Mouse (Mus musculus) limb, embryonic 15.5 days (tissue): ENCODE measurements around the gene Gng8. TPM values are rescaled to one million over a fixed set of nuclear protein-coding genes. Genes with fewer than 3 reads are reported as not detected.

Experiments used
- ATAC-seq: fragments of 200-750 bp; cut with Nextera tagmentation; 2 replicates; pipeline ENCODE4 v1.8.0; 2017; ENCODE audit warnings: low read depth, moderate TSS enrichment; ENCODE audit not compliant: insufficient number of reproducible peaks, low FRiP score, low TSS enrichment
- H3K27ac ChIP-seq: fragments of 300-500 bp; sonication (generic); 2 replicates; pipeline ENCODE4 v1.5.1; 2015; ENCODE audit warnings: moderate library complexity, mild to moderate bottlenecking, inconsistent platforms
- H3K27me3 ChIP-seq: fragments of 300-500 bp; sonication (generic); 2 replicates; pipeline ENCODE4 v1.6.1; 2015; ENCODE audit warnings: inconsistent platforms
- H3K36me3 ChIP-seq: fragments of 300-500 bp; sonication (generic); 2 replicates; pipeline ENCODE4 v1.6.1; 2015; ENCODE audit warnings: inconsistent platforms
- H3K4me1 ChIP-seq: fragments of 300-500 bp; sonication (generic); 2 replicates; pipeline ENCODE4 v1.6.1; 2015; ENCODE audit warnings: inconsistent platforms
- H3K4me2 ChIP-seq: fragments of 300-500 bp; sonication (generic); 2 replicates; pipeline ENCODE4 v1.6.1; 2015; ENCODE audit warnings: mild to moderate bottlenecking, inconsistent platforms
- H3K4me3 ChIP-seq: fragments of 300-500 bp; sonication (generic); 2 replicates; pipeline ENCODE4 v1.5.1; 2015; ENCODE audit warnings: mild to moderate bottlenecking, inconsistent platforms
- H3K9ac ChIP-seq: fragments of 300-500 bp; sonication (generic); 2 replicates; pipeline ENCODE4 v1.6.1; 2015; ENCODE audit warnings: inconsistent platforms
- H3K9me3 ChIP-seq: fragments of 300-500 bp; sonication (generic); 2 replicates; pipeline ENCODE4 v1.6.1; 2016; ENCODE audit warnings: inconsistent platforms
- WGBS: fragments of 180-500 bp; shearing (Covaris S2); methylation state at CpG from one replicate; pipeline ENCODE4 v1.1.7; 2015; 5-methylcytosine and 5-hydroxymethylcytosine counted together
- polyA plus RNA-seq: library from polyadenylated mRNA; unstranded; fragments of >200 nt; fragmentation: Nextera tagmentation; extraction: Ambion mirVana; gene quantifications from 2 replicates; pipeline ENCODE4 v1.2.1, GENCODE M21; 2015

Gng8 gene
- polyA plus RNA-seq, 1 experiment from 2014 or later: 15.0 TPM

- peaks cover 57% of the 10 kb centered on the region for H3K4me1 ChIP-seq
- ATAC-seq: no peak
- H3K27ac ChIP-seq: no peak overlapping the region
- H3K4me2 ChIP-seq: no peak overlapping the region
- no peaks in the 10 kb centered on the region for H3K9me3 ChIP-seq
- 15% methylated on average over 6 of the region's 6 CpGs for WGBS
- no peak overlapping the region for H3K9ac ChIP-seq
- H3K36me3 ChIP-seq: 0 out of 2 replicates have a peak, but pooled peaks cover 3% of the 10 kb centered on the region
- H3K27me3 ChIP-seq: 0 out of 2 replicates have a peak, but pooled peaks cover 6% of the 10 kb centered on the region
- H3K4me3 ChIP-seq: no peak overlapping the region
Observed at GRCm38 (mm10) chr7:16893612-16894011, 2.0 kb downstream of the Gng8 start.

GRCm38 (mm10) chr7:16894279-16894678 lies 2.7 kb downstream of the Gng8 start:
- Histone ChIP-seq H3K9ac (no peak overlapping the region), H3K4me1 (peaks cover 57% of the 10 kb centered on the region), H3K27me3 (0 out of 2 replicates have a peak, but pooled peaks cover 6% of the 10 kb centered on the region), H3K9me3 (no peaks in the 10 kb centered on the region), H3K36me3 (no peaks in the 10 kb centered on the region), H3K4me3 (no peak overlapping the region; the same call in 1 of the 2 replicates), H3K4me2 (peak overlapping the region; percentile 43), H3K27ac (no peak overlapping the region)
- 2% methylated on average over 4 of the region's 4 CpGs for WGBS
- no peak for ATAC-seq

- 1% methylated on average over 24 of the region's 24 CpGs for WGBS
- 0 out of 2 replicates have a peak, but pooled peaks cover 6% of the 10 kb centered on the region for H3K27me3 ChIP-seq
- H3K36me3 ChIP-seq: no peaks in the 10 kb centered on the region
- H3K27ac ChIP-seq: no peak overlapping the region
- peak overlapping the region; percentile 24 for H3K4me3 ChIP-seq
- peak overlapping the region; percentile 43 for H3K4me2 ChIP-seq
- H3K9ac ChIP-seq: no peak overlapping the region
- H3K4me1 ChIP-seq: peaks cover 53% of the 10 kb centered on the region
- no peaks in the 10 kb centered on the region for H3K9me3 ChIP-seq
- no peak for ATAC-seq
Observed at GRCm38 (mm10) chr7:16895000-16895399, 3.4 kb downstream of the Gng8 start.

- Histone ChIP-seq H3K9me3 (no peaks in the 10 kb centered on the region), H3K36me3 (no peaks in the 10 kb centered on the region), H3K4me1 (peaks cover 53% of the 10 kb centered on the region), H3K27ac (no peak overlapping the region), H3K4me3 (peak overlapping the region; percentile 24; the same call in 1 of the 2 replicates), H3K9ac (no peak overlapping the region), H3K4me2 (peak overlapping the region; percentile 43), H3K27me3 (0 out of 2 replicates have a peak, but pooled peaks cover 6% of the 10 kb centered on the region)
- 33% methylated on average over 10 of the region's 10 CpGs for WGBS
- ATAC-seq: no peak
Observed at GRCm38 (mm10) chr7:16895511-16895910, 3.9 kb downstream of the Gng8 start.

- no peak overlapping the region for H3K9ac ChIP-seq
- H3K4me2 ChIP-seq: no peak overlapping the region
- H3K27ac ChIP-seq: no peak overlapping the region
- no peaks in the 10 kb centered on the region for H3K9me3 ChIP-seq
- no peak overlapping the region for H3K4me3 ChIP-seq
- peaks cover 21% of the 10 kb centered on the region for H3K4me1 ChIP-seq
- H3K36me3 ChIP-seq: no peaks in the 10 kb centered on the region
- 25% methylated on average over 5 of the region's 5 CpGs for WGBS
- no peaks in the 10 kb centered on the region for H3K27me3 ChIP-seq
- ATAC-seq: no peak
Observed at GRCm38 (mm10) chr7:16900526-16900925, 8.9 kb downstream of the Gng8 start.

- Histone ChIP-seq H3K27ac (no peak overlapping the region), H3K4me2 (no peak overlapping the region), H3K9ac (no peak overlapping the region), H3K27me3 (no peaks in the 10 kb centered on the region), H3K4me3 (no peak overlapping the region), H3K36me3 (no peaks in the 10 kb centered on the region), H3K9me3 (no peaks in the 10 kb centered on the region), H3K4me1 (peaks cover 44% of the 10 kb centered on the region)
- WGBS: 76% methylated on average over 2 of the region's 2 CpGs
- ATAC-seq: no peak
Observed at GRCm38 (mm10) chr7:16903439-16903955, 11.9 kb downstream of the Gng8 start.

- Histone ChIP-seq H3K27ac (no peak overlapping the region), H3K36me3 (no peaks in the 10 kb centered on the region), H3K4me2 (no peak overlapping the region), H3K9ac (no peak overlapping the region), H3K4me1 (peaks cover 50% of the 10 kb centered on the region), H3K4me3 (no peak overlapping the region), H3K27me3 (no peaks in the 10 kb centered on the region), H3K9me3 (no peaks in the 10 kb centered on the region)
- no peak for ATAC-seq
- WGBS: 46% methylated on average over 8 of the region's 10 CpGs
Observed at GRCm38 (mm10) chr7:16904120-16904675, 12.6 kb downstream of the Gng8 start.

- WGBS: 45% methylated on average over 9 of the region's 9 CpGs
- H3K9ac ChIP-seq: no peak overlapping the region
- H3K36me3 ChIP-seq: no peaks in the 10 kb centered on the region
- peaks cover 49% of the 10 kb centered on the region for H3K4me1 ChIP-seq
- no peak for ATAC-seq
- no peaks in the 10 kb centered on the region for H3K27me3 ChIP-seq
- no peak overlapping the region for H3K4me3 ChIP-seq
- no peaks in the 10 kb centered on the region for H3K9me3 ChIP-seq
- no peak overlapping the region for H3K4me2 ChIP-seq
- H3K27ac ChIP-seq: peak overlapping the region; percentile 44; the same call in 1 of the 2 replicates
Observed at GRCm38 (mm10) chr7:16905491-16906021, 14.0 kb downstream of the Gng8 start.

GRCm38 (mm10) chr7:16906281-16906680 lies 14.7 kb downstream of the Gng8 start, which contains the start of gene Ptgir:
Gene Ptgir (plus strand): TSS chr7:16906490.
- Histone ChIP-seq H3K27ac (peak within 1 kb of the TSS; percentile 44; the same call in 1 of the 2 replicates), H3K4me1 (peaks cover 47% of the 10 kb centered on the region), H3K36me3 (no peaks in the 10 kb centered on the region), H3K4me2 (peak within 1 kb of the TSS; percentile 10; the same call in 1 of the 2 replicates), H3K4me3 (no peak within 1 kb of the TSS), H3K9me3 (no peaks in the 10 kb centered on the region), H3K9ac (no peak within 1 kb of the TSS), H3K27me3 (no peaks in the 10 kb centered on the region)
- ATAC-seq: no peak
- 5% methylated on average over 6 of the region's 6 CpGs for WGBS

- peak overlapping the region; percentile 10 for H3K4me2 ChIP-seq
- no peak overlapping the region for H3K9ac ChIP-seq
- 90% methylated on average over 41 of the region's 41 CpGs for WGBS
Observed at GRCm38 (mm10) chr7:16906889-16907559, 15.4 kb downstream of the Gng8 start.

GRCm38 (mm10) chr7:16907842-16908241 lies 16.3 kb downstream of the Gng8 start:
- H3K36me3 ChIP-seq: no peaks in the 10 kb centered on the region
- H3K4me3 ChIP-seq: 0 out of 2 replicates have a peak overlapping the region, but pooled peaks have one; percentile 8
- no peak overlapping the region for H3K27ac ChIP-seq
- H3K27me3 ChIP-seq: no peaks in the 10 kb centered on the region
- no peak for ATAC-seq
- H3K9ac ChIP-seq: no peak overlapping the region
- 76% methylated on average over 7 of the region's 7 CpGs for WGBS
- H3K4me1 ChIP-seq: peaks cover 47% of the 10 kb centered on the region
- no peaks in the 10 kb centered on the region for H3K9me3 ChIP-seq
- peak overlapping the region; percentile 10; the same call in 1 of the 2 replicates for H3K4me2 ChIP-seq

More at GRCm38 (mm10) chr7:16906889-16907559, 15.4 kb downstream of the Gng8 start:
- peaks cover 43% of the 10 kb centered on the region for H3K4me1 ChIP-seq
- no peaks in the 10 kb centered on the region for H3K36me3 ChIP-seq
- no peak overlapping the region for H3K4me3 ChIP-seq
- H3K9me3 ChIP-seq: no peaks in the 10 kb centered on the region
- no peaks in the 10 kb centered on the region for H3K27me3 ChIP-seq
- H3K27ac ChIP-seq: no peak overlapping the region
- ATAC-seq: no peak

GRCm38 (mm10) chr7:16908367-16908766 lies 16.8 kb downstream of the Gng8 start:
- H3K27me3 ChIP-seq: no peaks in the 10 kb centered on the region
- H3K9ac ChIP-seq: no peak overlapping the region
- H3K36me3 ChIP-seq: no peaks in the 10 kb centered on the region
- H3K4me2 ChIP-seq: peak overlapping the region; percentile 3; the same call in 1 of the 2 replicates
- 0 out of 2 replicates have a peak overlapping the region, but pooled peaks have one; percentile 8 for H3K4me3 ChIP-seq
- no peak for ATAC-seq
- peaks cover 47% of the 10 kb centered on the region for H3K4me1 ChIP-seq
- no peak overlapping the region for H3K27ac ChIP-seq
- WGBS: 41% methylated on average over 11 of the region's 11 CpGs
- H3K9me3 ChIP-seq: no peaks in the 10 kb centered on the region
